Mouse (Mus musculus): Measurements from ENCODE around the gene Kif7. TPM values are rescaled to one million over a fixed set of nuclear protein-coding genes. Genes with fewer than 3 reads are reported as not detected.

Gene Kif7
- total RNA-seq, 2 experiments from 2014 or later: 0.27 to 0.40 TPM

Other genes with a start within 250 kb of the Kif7 start
- 10 to 100 TPM; 30.8 to 31.4 TPM for gene Polg, start 249.4 kb downstream of the Kif7 start, total RNA-seq (2021)
- gene Rhcg, start 98.1 kb downstream of the Kif7 start, total RNA-seq (2021): not detected
- not detected for gene Ticrr, start 55.5 kb downstream of the Kif7 start, total RNA-seq (2021)
- 10 to 100 TPM; 10.3 to 18.3 TPM for gene Plin1, start 17.2 kb upstream of the Kif7 start, total RNA-seq (2021)
- 10 to 100 TPM; 12.9 to 14.1 TPM for gene Pex11a, start 27.4 kb upstream of the Kif7 start, total RNA-seq (2021)
- gene Wdr93, start 27.4 kb upstream of the Kif7 start, total RNA-seq (2021): under 1 TPM; 0.09 to 0.16 TPM
- not detected for gene Mesp1, start 78.1 kb upstream of the Kif7 start, total RNA-seq (2021)
- gene Mesp2, start 95.0 kb upstream of the Kif7 start, total RNA-seq (2021): not detected
- 1 to 10 TPM; 3.8 to 5.6 TPM for gene Anpep, start 145.3 kb upstream of the Kif7 start, total RNA-seq (2021)
- 10 to 100 TPM; 17.1 to 24.9 TPM for gene Ap3s2, start 204.9 kb upstream of the Kif7 start, total RNA-seq (2021)
- gene Arpin, start 219.6 kb upstream of the Kif7 start, total RNA-seq (2021): 1 to 10 TPM; 2.3 to 3.1 TPM

Data from gastrocnemius, adult 18-20 months (tissue).